Mouse (Mus musculus) erythroblast, embryonic 14.5 days (primary cell): ENCODE measurements around the gene Gm9857. TPM values are rescaled to one million over a fixed set of nuclear protein-coding genes. Genes with fewer than 3 reads are reported as not detected.

Source experiments
- H3K27me3 ChIP-seq: 2 replicates; pipeline ENCODE4 v1.6.1; 2012; ENCODE audit warnings: inconsistent platforms; ENCODE audit not compliant: control insufficient read depth
- H3K36me3 ChIP-seq: 2 replicates; pipeline ENCODE4 v1.6.1; 2012; ENCODE audit warnings: mild to moderate bottlenecking, inconsistent platforms; ENCODE audit not compliant: control insufficient read depth
- H3K4me1 ChIP-seq: 2 replicates; pipeline ENCODE4 v1.6.1; 2012; ENCODE audit warnings: inconsistent platforms; ENCODE audit not compliant: control insufficient read depth
- H3K4me3 ChIP-seq: replicated peaks from 2 replicates; pipeline ENCODE3; 2012; ENCODE audit warnings: moderate library complexity, mild to moderate bottlenecking, inconsistent platforms
- H3K9me3 ChIP-seq: 2 replicates; pipeline ENCODE4 v1.6.1; 2012; ENCODE audit warnings: low read length, inconsistent platforms, mixed read lengths; ENCODE audit not compliant: control insufficient read depth
- GATA1 ChIP-seq: IDR thresholded peaks from 2 replicates; pipeline ENCODE4 v1.6.1; 2012; ENCODE audit warnings: low read length, inconsistent platforms, mixed read lengths
- TAL1 ChIP-seq: IDR thresholded peaks from 3 replicates; pipeline ENCODE4 v1.6.1; 2012; ENCODE audit warnings: low read length, inconsistent platforms, mixed read lengths
- polyA plus RNA-seq: library from polyadenylated mRNA; stranded (reverse); fragments of >175 nt; gene quantifications from 2 replicates; pipeline ENCODE4 v1.2.3, GENCODE M21; 2012

Gene Gm9857
- polyA plus RNA-seq, 1 experiment = not detected

- Histone ChIP-seq H3K27me3 (no peaks in the 10 kb centered on the region), H3K4me1 (peaks cover 8% of the 10 kb centered on the region), H3K36me3 (peaks cover 40% of the 10 kb centered on the region), H3K9me3 (no peaks in the 10 kb centered on the region), H3K4me3 (no peak overlapping the region)
- no peak for TF ChIP-seq GATA1
- no peak for TF ChIP-seq TAL1
Measured at GRCm38 (mm10) chr3:108898640-108899039, 41.6 kb downstream of the Gm9857 start.

GRCm38 (mm10) chr3:108892914-108893313, 47.3 kb downstream of the Gm9857 start:
- TF ChIP-seq GATA1 (no peak), TAL1 (no peak)
- Histone ChIP-seq H3K4me1 (no peaks in the 10 kb centered on the region), H3K4me3 (no peak overlapping the region), H3K27me3 (no peaks in the 10 kb centered on the region), H3K36me3 (no peaks in the 10 kb centered on the region), H3K9me3 (no peaks in the 10 kb centered on the region)

DNA sequence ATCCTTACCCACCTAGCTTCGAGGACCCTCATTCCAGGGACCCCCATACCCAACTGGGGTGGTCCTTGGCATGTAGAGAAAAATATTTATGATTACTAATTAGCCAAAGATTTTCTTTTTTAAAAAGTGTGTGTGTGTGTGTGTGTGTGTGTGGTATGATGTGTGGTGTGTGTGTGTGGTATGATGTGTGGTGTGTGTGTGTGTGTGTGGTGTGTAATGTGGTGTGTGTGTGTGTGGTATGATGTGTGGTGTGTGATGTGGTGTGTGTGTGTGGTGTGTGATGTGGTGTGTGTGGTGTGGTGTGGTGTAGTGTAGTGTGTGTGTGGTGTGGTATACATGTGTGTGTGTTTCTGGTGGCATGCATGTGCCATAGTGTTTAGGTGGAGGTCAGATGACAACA, 48.2 kb downstream of the Gm9857 start:
- Histone ChIP-seq H3K36me3 (no peaks in the 10 kb centered on the region), H3K9me3 (no peaks in the 10 kb centered on the region)
- TF ChIP-seq GATA1 (no peak), TAL1 (no peak)

More for the DNA sequence above, 48.2 kb downstream of the Gm9857 start:
- H3K27me3 ChIP-seq = no peaks in the 10 kb centered on the region
- no peak overlapping the region for H3K4me3 ChIP-seq
- no peaks in the 10 kb centered on the region for H3K4me1 ChIP-seq

Other genes with a start within 250 kb of the Gm9857 start
- 2.1 and 2.9 TPM in 2 replicates for gene Gpsm2, start 218.1 kb downstream of the Gm9857 start, polyA plus RNA-seq
- gene Aknad1, start 200.8 kb downstream of the Gm9857 start, polyA plus RNA-seq = 0.01 and 0.04 TPM in 2 replicates
- gene Stxbp3, start 99.9 kb downstream of the Gm9857 start, polyA plus RNA-seq = 0.14 and 0.74 TPM in 2 replicates
- 0.01 TPM in 1 of 2 replicates, not detected in the other for gene Fndc7, start 50.4 kb downstream of the Gm9857 start, polyA plus RNA-seq
- gene Prpf38b, start 28.7 kb downstream of the Gm9857 start, polyA plus RNA-seq = 6.5 and 6.8 TPM in 2 replicates
- gene Henmt1, start 572 bp downstream of the Gm9857 start, polyA plus RNA-seq = not detected in 2 replicates
- 0.01 TPM in 1 of 2 replicates, not detected in the other for gene Fam102b, start 87.2 kb upstream of the Gm9857 start, polyA plus RNA-seq
- gene Slc25a54, start 140.0 kb upstream of the Gm9857 start, polyA plus RNA-seq = not detected in 2 replicates
- gene Slc25a24, start 182.7 kb upstream of the Gm9857 start, polyA plus RNA-seq = 0.03 and 0.05 TPM in 2 replicates